ENCODE assay signal across 11 mouse cellular contexts in the genomic region with DNA sequence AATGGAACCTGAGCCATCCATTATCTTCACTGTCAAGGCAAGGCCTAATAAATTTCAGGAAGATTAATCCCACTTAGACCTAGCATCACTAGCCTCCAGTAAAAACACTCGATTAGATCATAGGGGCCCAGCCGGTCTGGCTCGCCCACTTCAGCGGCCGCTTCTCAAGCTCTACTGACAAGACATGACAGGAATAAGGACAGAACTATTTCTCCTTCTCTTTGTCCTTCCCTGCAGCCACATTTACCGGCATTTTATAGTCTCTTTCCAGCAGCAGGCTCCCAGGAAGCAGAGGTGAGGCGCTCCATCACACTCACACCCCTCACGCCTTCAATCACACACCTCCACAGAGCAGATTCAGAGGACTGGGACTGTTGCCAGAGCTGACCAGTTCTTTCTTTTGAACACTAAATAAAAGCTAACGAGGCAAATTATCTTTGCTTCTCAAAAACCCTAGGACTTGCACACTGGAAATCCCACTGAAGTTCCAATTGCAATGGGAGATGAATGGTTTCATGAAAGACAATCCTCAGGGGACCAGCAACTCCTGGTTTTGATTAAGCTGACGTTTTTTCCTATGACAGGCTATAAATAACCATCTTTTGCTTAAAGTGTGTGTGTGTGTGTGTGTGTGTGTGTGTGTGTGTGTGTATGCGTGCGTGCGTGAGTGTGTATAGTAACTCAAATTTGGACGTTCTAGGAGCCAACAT.
A peak's percentile ranks its signal among the peaks of the same experiment; 100 is the strongest.
DNase-seq lines count a peak whose midpoint lies in the region; ATAC-seq lines count a peak whose summit lies in the region.
"Had no signal": no experiment of that assay in that cellular context is flagged by ENCODE, and none has a peak within 500 bp of the region (broad histone marks: within the 10 kb centered on the region; RNA-seq: fewer than 3 reads in every experiment).

No protein-coding gene starts in this region.

- H3K27ac ChIP-seq in kidney, embryonic 16.5 days (ENCODE audit: low read length): peak overlapping the region; percentile 40; the same call in 1 of the 2 replicates
- peak overlapping the region; percentile 64; the same call in 1 of the 2 replicates for H3K27ac ChIP-seq in embryonic facial prominence, embryonic 14.5 days (replicated peaks; ENCODE audit: low read depth, low read length)
- peak overlapping the region; percentile 83 for H3K27ac ChIP-seq in hindbrain, embryonic 13.5 days
- peak overlapping the region; percentile 70 for H3K27ac ChIP-seq in neural tube, embryonic 11.5 days (ENCODE audit: low read depth, low read length)

- no peaks in the 10 kb centered on the region for H3K27me3 ChIP-seq in kidney, embryonic 16.5 days (ENCODE audit: insufficient read depth, low read length)
- H3K27me3 ChIP-seq in embryonic facial prominence, embryonic 14.5 days (replicated peaks; ENCODE audit: control insufficient read depth, insufficient read depth, low read length): no peaks in the 10 kb centered on the region
- no peaks in the 10 kb centered on the region for H3K27me3 ChIP-seq in hindbrain, embryonic 13.5 days
- no peaks in the 10 kb centered on the region for H3K27me3 ChIP-seq in neural tube, embryonic 11.5 days (ENCODE audit: control insufficient read depth, insufficient read depth, low read length)
- H3K27me3 ChIP-seq: limb, embryonic 15.5 days had no signal

- ATAC-seq in kidney, embryonic 16.5 days (ENCODE audit: low FRiP score, low TSS enrichment): 0 out of 2 replicates have a peak, but pooled peaks have one; percentile 52
- peak; percentile 58 for ATAC-seq in embryonic facial prominence, embryonic 14.5 days (ENCODE audit: low read depth)
- ATAC-seq in hindbrain, embryonic 13.5 days (ENCODE audit: low FRiP score): peak; percentile 64
- ATAC-seq in neural tube, embryonic 11.5 days (ENCODE audit: insufficient read depth, low FRiP score, low TSS enrichment): peak; percentile 41; the same call in 1 of the 2 replicates

- no peak for DNase-seq in kidney, adult 8-10 months
- DNase-seq in embryonic facial prominence, embryonic 14.5 days (ENCODE audit: low spot score): peak; percentile 71
- peak; percentile 35 for DNase-seq in neural tube, embryonic 11.5 days (ENCODE audit: low spot score)
- DNase-seq in left cerebral cortex, adult 8-10 months (ENCODE audit: low spot score in 2 of 2): no peak
- DNase-seq in left cerebral cortex, adult 18-20 months (ENCODE audit: low spot score in 2 of 2): no peak
- no peak for DNase-seq in lung, postnatal 10 days
- DNase-seq: adrenal gland, postnatal 10 days had no signal

- 31% methylated on average over 14 of the region's 14 CpGs for WGBS in kidney, embryonic 16.5 days
- 29% methylated on average over 14 of the region's 14 CpGs for WGBS in embryonic facial prominence, embryonic 14.5 days
- 39% methylated on average over 14 of the region's 14 CpGs for WGBS in hindbrain, embryonic 13.5 days
- WGBS in neural tube, embryonic 11.5 days: 44% methylated on average over 14 of the region's 14 CpGs

- H3K4me2 ChIP-seq in kidney, embryonic 16.5 days (replicated peaks; ENCODE audit: low read depth, low read length): no peak overlapping the region
- H3K4me2 ChIP-seq in embryonic facial prominence, embryonic 14.5 days (ENCODE audit: low read depth, low read length): no peak overlapping the region
- H3K4me2 ChIP-seq in hindbrain, embryonic 13.5 days: 0 out of 2 replicates have a peak overlapping the region, but pooled peaks have one; percentile 10
- H3K4me2 ChIP-seq in neural tube, embryonic 11.5 days (ENCODE audit: low read depth): no peak overlapping the region
- H3K4me2 ChIP-seq: limb, embryonic 15.5 days had no signal

- peaks cover 30% of the 10 kb centered on the region for H3K4me1 ChIP-seq in kidney, embryonic 16.5 days (ENCODE audit: insufficient read depth, low read length)
- H3K4me1 ChIP-seq in embryonic facial prominence, embryonic 14.5 days (ENCODE audit: control insufficient read depth, insufficient read depth, low read length): peaks cover 22% of the 10 kb centered on the region
- H3K4me1 ChIP-seq in hindbrain, embryonic 13.5 days (replicated peaks): peaks cover 42% of the 10 kb centered on the region
- peaks cover 8% of the 10 kb centered on the region for H3K4me1 ChIP-seq in neural tube, embryonic 11.5 days (ENCODE audit: control insufficient read depth, insufficient read depth, low read length)

- no peak overlapping the region for H3K9ac ChIP-seq in kidney, embryonic 16.5 days (replicated peaks; ENCODE audit: low read length)
- peak overlapping the region; percentile 47; the same call in 1 of the 2 replicates for H3K9ac ChIP-seq in embryonic facial prominence, embryonic 14.5 days (ENCODE audit: low read depth, low read length)
- H3K9ac ChIP-seq in hindbrain, embryonic 13.5 days: no peak overlapping the region
- H3K9ac ChIP-seq in neural tube, embryonic 11.5 days (ENCODE audit: low read length): no peak overlapping the region
- H3K9ac ChIP-seq: limb, embryonic 15.5 days had no signal

- no peak overlapping the region for H3K4me3 ChIP-seq in kidney, embryonic 16.5 days (ENCODE audit: low read length)
- no peak overlapping the region for H3K4me3 ChIP-seq in embryonic facial prominence, embryonic 14.5 days (ENCODE audit: low read depth, low read length)
- H3K4me3 ChIP-seq in hindbrain, embryonic 13.5 days: no peak overlapping the region
- H3K4me3 ChIP-seq in neural tube, embryonic 11.5 days (ENCODE audit: low read depth, low read length): no peak overlapping the region
- H3K4me3 ChIP-seq: erythroblast, embryonic 14.5 days; limb, embryonic 15.5 days had no signal

- H3K36me3 ChIP-seq in kidney, embryonic 16.5 days (ENCODE audit: insufficient read depth, low read length): no peaks in the 10 kb centered on the region
- H3K36me3 ChIP-seq in embryonic facial prominence, embryonic 14.5 days (ENCODE audit: control insufficient read depth, insufficient read depth, low read length): no peaks in the 10 kb centered on the region
- H3K36me3 ChIP-seq in hindbrain, embryonic 13.5 days: no peaks in the 10 kb centered on the region
- no peaks in the 10 kb centered on the region for H3K36me3 ChIP-seq in neural tube, embryonic 11.5 days (ENCODE audit: control insufficient read depth, insufficient read depth, low read length)
- H3K36me3 ChIP-seq: limb, embryonic 15.5 days had no signal

- no peaks in the 10 kb centered on the region for H3K9me3 ChIP-seq in kidney, embryonic 16.5 days (ENCODE audit: low read length)
- 0 out of 2 replicates have a peak, but pooled peaks cover 4% of the 10 kb centered on the region for H3K9me3 ChIP-seq in embryonic facial prominence, embryonic 14.5 days (ENCODE audit: control insufficient read depth, low read length)
- H3K9me3 ChIP-seq in hindbrain, embryonic 13.5 days: no peaks in the 10 kb centered on the region
- no peaks in the 10 kb centered on the region for H3K9me3 ChIP-seq in neural tube, embryonic 11.5 days (ENCODE audit: control insufficient read depth, low read length)
- H3K9me3 ChIP-seq: limb, embryonic 15.5 days had no signal

Comparison
In these comparisons a context has a peak if more than half of its experiments do, and no peak if none do; other contexts are left out.
1. DNase-seq: peak in embryonic facial prominence, embryonic 14.5 days (single experiment) and neural tube, embryonic 11.5 days (single experiment); none in kidney, adult 8-10 months (0 of 2), left cerebral cortex, adult 8-10 months (0 of 2), left cerebral cortex, adult 18-20 months (0 of 2) and lung, postnatal 10 days (single experiment).
2. Peak in every context shown above with its lines, with median percentiles within 50 percentile points of each other: ATAC-seq and H3K27ac ChIP-seq.